Mouse (Mus musculus): ENCODE measurements around the gene Fxyd5. TPM values are rescaled to one million over a fixed set of nuclear protein-coding genes. Genes with fewer than 3 reads are reported as not detected.

Fxyd5 gene
- total RNA-seq, 2 experiments from 2014 or later = 21.7 to 31.7 TPM

DNA sequence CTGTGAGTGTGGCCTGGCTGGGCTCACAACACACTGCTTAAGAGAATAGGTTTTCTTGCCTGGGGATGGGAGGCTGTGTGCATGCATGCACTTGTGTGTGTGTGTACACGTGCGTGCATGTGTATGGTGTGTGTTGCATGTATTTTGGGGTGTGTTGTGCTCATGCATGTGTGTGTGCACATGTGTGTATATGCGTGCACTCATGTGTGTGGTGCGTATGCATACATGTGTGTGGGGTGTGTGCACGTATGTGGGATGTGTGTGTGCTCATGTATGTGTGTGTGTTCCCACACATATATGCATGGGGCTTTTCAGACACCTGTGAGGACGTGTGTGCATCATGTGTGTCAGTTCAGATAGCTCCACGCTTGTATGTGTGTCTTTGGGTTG lies 18.3 kb upstream of the Fxyd5 start:
- DNase-seq = no peak

DNA sequence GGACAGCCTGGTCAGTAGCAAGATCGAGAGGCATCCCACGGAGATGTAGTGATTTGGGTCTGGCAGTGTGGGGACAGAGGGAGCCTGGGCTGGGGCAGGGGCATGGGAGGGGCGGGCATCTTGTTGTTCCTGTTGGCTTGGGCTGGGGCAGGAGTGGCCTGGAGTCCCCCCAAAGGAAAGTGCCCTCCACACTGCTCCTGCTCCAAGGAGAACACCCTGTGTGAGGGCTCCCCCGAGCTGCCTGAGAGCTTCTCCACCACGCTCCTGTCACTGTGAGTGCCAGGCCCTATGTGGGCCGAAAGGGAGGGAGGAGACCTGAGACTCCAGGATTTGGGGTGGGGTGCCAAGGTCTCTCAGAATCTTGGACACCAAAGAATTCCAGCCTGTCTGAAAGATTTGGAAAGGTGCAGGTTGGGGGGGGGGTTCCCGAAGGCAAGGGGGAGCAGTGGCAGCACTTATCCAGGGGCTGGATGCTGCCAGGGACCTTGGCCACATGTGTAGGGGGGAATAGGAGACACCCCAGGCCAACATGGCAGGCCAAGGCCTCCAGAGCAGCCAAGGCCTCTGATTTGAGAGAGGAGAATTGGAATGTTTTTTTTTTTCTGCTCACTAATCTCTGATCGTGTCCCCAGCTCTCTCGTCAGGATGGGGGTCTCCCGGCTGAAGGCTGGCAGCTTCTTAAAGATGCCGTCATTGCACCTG lies 17.8 kb upstream of the Fxyd5 start:
- peak in 1 of 2 experiments; percentile 28 for DNase-seq

DNA sequence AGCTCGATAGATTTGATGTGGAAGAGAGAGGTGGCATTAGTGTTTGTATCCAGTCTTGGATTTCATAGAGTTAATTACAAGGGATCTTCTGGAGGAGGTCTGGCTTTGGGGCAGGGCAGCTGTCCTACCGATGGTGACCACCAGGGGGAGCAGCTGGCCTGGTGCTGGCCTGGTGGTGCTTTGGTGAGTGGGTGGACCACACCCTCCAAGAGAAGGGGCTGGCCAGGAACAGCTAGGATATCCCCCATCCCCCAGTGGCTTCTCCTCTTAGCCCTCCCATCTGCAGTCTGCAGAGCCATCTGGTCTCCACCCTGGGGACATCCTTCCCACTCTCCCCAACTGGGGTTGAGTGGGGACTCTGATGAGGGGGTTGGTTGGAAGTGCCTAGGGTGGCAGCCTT lies 16.8 kb upstream of the Fxyd5 start, which contains the start of gene Lgi4:
TSS of gene Lgi4 (plus strand) at position 235 of the 400 bp plus-strand sequence.
- peak; percentile 89 to 94 for DNase-seq

DNA sequence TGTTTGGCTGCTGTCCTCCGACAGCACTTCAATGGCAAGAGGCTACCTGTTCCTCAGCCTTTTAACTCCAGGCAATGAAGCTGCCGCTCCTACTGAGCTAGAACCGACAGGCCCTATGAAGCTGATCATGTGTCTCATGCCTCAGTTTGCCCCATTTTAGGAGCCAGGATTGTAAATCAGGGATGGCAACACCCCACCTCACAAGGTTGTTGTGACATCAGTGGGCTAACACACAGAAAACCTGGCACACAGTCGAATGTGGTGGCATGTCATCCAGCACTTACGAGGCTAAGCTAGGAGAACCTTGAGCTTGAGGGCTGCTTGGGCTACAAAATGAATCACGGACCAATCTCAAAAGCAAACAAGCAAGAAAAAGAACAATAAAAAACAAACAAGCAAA lies 15.9 kb upstream of the Fxyd5 start:
- no peak for DNase-seq

DNA sequence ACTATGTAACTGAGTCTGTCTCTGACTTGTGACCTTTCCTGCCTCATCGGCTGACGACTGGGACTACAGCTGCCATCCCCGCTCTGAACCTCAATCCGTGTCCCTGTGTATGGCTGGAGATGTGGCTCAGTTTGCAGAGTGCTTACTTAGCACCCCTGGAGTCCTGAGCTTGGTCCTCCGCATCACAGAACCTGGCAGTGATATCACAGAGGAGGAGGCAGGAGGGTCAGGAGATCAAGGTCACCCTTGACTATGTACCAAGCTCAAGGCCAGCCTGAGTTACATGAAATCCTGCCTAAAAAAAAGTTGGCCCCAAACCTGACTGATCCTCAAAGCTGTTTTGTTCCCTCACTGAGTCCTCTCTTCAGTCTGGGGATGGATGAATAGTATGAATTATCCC lies 15.4 kb upstream of the Fxyd5 start:
- DNase-seq = no peak

DNA sequence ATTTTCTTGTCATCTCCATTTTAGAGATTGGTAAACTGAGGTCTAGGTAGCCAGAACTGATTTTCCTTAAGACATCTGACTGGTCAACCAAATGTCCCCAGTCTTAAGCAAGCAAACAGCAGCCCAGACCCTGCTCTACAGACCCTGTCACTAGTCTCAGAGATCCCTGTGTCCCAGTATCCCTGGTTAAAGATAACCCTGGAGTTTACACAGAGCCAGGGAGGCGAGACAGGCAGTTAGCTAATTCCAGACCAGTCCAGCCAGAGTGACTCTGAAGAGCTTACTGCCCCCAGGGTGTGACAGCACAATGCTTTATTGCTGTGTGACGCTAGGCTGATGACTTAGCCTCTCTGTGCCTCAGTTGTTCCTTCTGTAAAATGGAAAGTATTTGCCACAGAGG lies 14.8 kb upstream of the Fxyd5 start, which contains the start of gene Fxyd1:
TSS of gene Fxyd1 (minus strand) at position 129 of the 400 bp plus-strand sequence.
- no peak for DNase-seq

DNA sequence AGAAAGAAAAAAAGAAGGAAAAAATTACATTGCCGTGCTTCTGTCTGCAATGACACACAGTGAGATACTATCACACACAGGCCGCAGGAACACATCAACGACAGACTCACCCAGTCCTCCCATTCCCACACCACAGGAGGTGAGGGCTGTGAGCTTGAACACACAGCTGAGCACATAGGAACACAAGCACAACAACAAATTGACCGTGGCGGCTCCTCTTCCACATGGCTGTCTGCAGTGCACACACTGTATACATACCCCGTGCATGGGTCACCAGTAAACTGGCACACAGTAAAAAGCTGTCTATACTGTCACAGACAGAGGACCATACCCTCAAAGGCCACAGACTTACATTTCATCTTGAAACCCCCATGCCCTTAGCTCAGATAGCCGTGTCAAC lies 14.2 kb upstream of the Fxyd5 start:
- DNase-seq = peak in 1 of 2 experiments; percentile 28

DNA sequence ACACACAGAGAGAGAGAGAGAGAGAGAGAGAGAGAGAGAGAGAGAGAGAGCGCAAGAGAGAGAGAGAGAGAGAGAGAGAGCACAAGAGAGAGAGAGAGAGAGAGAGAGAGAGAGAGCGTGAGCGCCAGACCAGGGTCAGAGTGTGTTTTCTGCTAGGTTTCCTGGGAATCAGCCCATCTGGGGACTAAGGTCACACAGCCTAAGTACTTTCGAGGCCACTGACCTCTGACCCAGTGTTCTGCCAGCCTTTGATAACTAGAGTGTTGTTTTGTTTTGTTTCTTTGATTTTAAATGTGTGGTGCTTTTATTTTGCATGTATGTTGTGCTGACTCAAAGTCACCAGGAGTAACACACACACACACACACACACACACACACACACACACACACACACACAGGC lies 13.6 kb upstream of the Fxyd5 start:
- peak in 1 of 2 experiments; percentile 70 for DNase-seq

DNA sequence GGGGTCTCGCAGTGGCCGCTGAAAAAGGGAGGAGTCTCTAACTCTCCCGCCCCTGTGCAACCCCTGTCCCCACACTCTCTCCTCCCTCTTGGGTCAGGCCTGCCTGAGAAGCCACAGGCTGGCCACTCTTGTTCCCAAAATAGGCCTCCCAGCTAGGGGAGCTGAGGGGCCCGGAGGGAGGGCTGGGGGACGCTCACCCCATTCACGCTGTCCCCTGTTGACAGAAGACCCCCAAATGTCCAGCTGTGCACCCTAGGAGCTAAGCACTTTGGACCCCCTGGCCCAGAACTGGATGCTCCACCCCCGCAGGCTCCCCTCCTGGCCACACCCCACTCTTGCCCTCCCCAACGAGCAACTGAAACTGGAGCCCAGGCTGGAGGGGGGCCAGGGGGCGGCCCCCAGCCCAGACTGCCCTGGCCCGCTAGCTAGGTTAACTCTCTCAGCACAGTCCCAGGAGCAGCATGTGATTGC lies 13.1 kb upstream of the Fxyd5 start:
- DNase-seq = peak; percentile 91 to 93

DNA sequence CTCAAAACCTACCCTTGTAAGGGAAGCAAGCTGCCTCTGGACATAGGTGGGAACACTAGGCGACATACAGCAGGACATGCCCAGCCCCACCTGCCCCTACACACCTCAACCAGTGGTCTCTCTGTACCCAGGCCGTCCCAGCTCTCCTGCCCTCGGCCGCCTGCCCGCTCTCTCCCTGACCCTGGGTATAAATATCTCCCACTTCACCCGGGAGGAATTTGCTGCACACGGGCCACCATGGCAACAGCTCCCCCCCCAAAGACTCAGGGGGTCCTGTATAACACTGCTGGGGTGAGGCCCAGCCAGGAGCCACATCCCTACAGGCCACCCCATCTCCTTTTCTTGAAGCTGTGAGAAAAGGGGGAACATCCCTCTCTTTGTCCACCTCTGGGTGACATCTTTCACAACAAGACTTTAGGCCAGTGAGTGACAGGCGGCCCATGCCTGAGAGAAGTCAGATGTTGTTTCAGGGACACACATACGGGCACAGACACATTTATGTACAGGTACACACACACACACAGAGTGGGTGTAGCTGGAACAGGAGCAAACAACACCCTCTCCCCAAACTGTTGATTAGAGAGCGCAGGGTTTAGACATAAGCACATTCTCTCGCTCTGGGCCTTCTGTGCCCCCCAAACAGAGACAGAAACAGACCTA lies 12.5 kb upstream of the Fxyd5 start:
- DNase-seq = peak; percentile 81 to 84

DNA sequence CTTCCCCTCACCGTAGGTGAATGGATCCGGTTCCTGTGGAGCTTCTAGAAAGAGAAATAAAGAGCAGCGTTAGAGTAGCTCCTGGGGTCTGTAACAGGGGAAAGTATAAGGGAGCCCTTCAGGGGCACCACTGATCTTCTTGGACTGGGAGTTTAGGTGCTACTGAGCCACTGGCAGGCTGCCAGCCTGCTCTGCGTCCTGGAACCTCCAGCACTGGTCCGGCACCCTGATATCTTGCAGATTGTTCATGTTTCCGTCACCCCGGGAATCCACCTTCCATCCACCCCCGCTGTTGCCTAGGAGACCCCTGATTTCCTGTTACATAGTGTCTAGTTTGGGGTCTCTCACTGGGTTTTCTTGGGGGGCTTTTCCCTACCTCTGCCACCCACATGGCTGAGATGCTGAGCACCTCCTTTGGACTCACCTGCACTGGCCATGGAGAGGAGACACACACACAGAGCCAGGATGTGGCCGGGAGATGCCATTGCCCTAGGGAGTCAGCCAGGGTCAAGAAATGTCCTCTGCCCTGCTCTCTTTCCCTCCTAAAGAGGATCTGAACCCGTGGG lies 11.7 kb upstream of the Fxyd5 start:
- DNase-seq = peak in 1 of 2 experiments; percentile 54

DNA sequence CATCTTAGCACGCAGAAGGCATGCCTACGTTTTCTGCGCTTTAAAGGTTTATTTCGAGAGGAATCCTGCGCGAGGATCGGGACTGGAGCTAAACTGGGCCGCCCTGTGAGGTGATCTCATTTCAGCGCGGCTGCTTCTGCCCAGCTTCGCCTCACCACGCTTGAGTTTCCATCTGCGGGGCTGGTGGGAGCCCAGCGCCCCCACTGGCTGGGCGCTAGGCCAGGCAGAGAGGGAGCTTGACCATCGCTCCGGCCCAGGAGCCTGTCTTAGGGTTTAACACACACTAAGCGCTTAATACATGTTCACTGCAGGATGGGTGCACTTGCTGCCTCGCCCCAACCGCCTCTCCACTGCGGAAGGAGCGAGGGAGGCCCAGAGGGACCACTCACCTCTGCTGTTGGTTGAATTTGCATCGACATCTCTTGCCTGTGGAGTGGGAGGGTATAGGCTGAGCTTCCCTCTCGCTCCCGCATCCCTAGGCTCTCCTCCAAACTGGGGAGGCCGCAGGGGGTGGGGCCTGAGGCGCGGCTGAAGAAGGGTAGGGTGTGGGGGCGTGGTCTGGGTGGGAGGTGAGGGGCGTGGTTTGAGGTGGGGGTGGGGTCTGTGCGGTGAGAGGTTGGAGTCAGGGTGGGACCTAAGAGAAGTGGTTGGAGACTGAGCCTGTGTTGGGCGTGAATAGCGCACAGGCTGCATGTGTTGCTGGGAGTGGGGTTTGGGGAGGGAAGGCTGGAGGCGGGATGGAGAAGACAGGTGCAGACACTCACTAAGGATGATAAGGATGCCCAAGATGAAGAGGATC lies 10.6 kb upstream of the Fxyd5 start:
- peak; percentile 52 to 63 for DNase-seq

DNA sequence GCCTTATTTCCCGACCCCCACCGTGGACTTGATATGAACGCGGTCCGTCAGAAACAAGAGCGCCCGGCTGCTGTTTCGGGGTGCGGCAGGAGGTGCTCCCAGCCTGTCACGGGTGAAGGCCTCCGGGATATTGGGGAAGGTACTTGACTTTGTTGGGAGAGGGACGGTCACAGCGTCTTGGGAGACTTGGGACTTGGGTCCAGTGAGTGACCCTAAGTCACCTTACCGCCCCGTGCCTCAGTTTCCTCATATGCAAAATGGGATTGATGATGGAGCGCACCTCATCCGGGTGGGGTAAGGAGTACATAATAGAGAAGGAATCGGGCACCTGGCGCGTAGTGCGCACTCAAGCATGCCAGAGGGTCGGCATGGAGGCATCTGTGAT lies 10.0 kb upstream of the Fxyd5 start:
- DNase-seq = no peak

DNA sequence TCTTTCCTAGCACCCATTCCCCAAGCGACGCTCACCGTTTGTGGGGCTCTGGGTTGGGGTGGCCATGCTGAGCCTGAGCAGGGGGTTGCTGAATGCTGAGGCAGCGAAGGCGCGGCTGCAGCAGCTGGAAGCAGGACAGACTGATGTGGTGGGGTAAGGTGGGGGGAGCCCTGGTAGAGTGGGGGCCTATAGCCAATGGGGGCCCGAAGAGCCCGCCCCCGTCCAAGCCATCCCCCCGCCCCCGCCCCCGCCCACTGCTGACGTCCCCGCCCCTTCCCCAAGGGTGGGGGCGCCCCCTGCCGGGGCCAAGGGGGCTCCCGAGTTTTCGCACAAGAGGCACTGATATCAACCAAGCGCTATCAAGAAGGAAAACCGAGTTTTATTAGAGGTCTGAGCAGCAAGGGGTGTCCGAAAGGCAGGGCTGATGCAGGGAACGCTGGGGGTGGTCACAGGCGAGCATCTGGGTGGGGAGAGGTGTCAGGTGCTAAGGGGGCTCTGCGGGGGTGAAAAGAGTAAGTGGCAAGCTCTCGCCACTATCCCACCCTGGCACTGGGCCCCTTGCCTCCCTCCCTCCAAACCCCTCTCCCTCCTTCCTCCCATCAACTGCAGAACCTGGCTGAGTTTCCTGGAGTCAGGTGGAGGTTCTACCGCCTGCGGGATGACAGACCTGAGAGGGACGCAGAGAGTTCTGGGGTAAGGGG lies 9.2 kb upstream of the Fxyd5 start, which contains the start of gene Fxyd7:
TSS of gene Fxyd7 (minus strand) at position 147 of the 701 bp plus-strand sequence.
- no peak for DNase-seq

DNA sequence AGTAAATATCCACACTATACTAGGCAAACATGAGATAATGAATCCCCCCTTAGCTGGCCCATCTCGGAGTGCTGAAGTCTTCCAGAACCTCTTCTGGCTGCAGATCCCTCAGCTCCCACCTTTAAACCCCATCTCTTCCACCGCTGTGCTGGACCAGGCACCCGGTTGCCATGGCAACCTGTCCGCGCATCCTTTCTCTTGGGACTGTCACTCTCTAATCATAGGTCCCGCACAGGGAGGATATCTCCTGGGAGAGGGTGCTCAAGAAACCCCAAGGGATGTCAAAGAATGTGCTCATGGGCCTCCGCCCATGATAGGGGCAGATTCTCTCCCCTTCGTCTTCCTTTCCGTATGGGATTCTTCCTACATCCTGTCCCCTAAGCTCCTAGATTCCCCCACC lies 8.6 kb upstream of the Fxyd5 start:
- no peak for DNase-seq

DNA sequence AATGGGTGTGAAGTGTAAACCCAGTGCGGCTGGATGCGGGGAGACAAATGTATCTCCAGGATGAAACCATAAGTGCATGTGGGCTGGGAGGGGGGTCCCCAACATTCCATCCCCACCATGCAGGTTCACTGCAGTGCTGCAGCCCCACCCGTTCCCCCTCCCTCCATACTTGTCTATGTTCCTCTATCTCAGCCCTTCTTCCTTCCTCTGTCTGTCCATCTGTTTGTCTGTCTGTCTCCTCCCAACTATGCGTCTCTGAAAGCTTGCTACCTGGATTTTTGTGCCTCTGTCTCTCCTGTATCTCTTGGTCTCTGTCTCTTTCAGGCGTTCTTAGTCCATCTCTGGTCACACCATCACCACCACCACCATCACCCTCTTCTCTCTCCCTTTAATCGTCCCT lies 8.2 kb upstream of the Fxyd5 start:
- DNase-seq = no peak

DNA sequence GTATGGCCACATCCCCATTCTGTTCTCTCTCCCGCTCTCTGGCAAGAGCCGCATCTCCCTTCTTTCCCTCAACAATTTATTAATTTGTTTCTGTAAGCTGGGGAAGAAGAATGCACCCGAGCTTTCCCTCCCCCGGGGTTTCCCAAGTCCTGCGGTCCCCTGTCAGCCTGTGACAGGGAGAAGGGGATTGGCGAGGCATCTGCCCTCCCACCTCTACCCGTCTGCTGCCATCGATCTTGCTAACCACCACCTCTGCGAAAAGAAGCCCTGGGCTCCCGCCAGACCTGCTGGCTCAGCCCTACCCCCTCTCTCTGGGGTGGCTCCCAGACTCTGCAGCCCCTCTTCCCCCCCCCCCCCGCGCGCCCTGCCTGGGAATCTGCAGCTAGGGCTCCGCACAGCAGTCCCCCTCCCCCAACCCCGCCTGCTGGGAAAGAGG lies 7.6 kb upstream of the Fxyd5 start:
- DNase-seq = no peak

DNA sequence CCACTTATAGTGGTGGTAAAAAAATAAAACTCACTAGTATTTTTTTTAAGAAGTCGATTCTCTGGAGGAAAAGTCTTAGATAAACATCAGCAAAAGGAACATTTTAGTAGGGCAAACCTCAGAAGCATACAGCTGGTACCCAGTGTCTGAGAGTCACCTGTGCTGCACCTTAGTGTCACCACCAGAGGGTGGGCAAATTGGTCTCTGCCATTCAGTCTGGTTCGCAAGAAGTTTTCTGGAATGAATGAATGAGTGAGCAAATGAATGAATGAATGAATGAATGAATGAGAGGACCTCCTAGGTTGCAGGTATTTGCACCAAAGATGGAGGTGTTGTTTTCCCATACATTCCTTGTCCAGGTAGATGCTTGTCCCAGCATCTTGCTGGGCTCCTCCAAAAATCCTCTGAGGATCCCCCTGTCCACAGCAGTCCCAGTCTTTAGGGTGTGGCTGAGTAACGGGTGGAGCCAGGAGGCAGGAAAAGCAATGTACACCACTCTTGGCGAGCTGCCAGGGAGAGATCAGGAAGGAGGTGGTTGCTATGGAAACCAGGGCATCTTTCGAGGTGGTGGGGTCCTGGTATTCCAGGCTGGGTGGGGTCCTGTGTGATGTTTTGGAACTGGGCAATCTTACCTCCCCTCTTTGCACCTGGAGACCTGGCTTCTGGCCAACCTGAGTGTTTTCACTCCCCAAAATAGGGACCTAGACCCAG lies 7.0 kb upstream of the Fxyd5 start:
- no peak for DNase-seq

DNA sequence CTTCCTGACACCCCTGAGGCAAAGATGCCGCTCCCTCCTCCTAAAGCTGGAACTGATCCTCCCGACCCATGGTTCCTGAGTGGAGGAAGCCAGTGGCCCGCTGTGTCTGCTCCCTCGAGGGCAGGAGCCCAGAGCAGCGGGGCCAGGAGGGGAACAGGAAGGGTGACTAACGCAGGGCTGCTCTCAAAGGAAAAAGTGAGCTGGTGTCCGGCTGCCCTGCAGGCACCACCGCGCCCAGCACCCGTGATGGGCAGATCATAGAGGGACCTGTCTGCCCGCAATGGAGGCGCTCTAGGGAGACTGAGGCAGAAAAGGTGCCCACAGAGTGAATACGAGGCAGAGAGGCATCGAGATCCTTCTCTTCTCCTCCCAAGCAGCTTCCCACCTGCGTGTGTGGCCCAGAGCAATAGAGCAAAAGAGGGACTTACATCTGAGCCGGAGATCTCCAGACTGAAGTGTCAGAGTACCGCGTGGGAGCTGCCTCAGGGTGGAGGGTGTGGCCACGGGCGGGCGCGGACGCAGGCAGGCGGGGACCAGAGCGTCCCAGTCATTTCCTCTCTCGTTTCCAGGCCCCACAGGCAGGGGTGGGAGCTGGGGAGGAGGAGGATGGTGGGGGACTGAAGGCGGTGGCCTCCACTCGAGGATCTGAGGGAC lies 492 bp downstream of the Fxyd5 start:
- DNase-seq = peak; percentile 81 to 90

DNA sequence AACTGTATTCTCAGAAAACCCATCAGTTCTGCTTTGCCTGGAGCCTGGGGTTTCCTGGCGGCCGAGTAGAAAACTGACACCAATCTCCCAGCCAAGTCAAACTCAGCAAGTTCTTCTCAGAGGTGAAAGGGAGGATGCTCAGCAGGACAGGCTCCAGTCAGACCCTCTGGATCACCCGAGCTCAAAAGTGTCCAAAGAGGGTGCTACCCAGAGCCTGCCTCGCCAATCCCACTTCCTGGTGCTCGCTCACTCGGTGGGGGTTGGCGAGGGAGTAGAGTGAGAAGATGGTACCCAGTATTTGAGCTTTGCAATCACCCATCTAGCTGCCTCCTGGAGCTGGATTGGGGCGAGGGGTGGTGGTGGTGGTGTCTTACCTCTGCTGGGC lies 1.3 kb downstream of the Fxyd5 start:
- no peak for DNase-seq

All from heart, adult 18-20 months (tissue).